Mouse (Mus musculus): ENCODE data around the gene Fam185a.

The Fam185a gene

DNA sequence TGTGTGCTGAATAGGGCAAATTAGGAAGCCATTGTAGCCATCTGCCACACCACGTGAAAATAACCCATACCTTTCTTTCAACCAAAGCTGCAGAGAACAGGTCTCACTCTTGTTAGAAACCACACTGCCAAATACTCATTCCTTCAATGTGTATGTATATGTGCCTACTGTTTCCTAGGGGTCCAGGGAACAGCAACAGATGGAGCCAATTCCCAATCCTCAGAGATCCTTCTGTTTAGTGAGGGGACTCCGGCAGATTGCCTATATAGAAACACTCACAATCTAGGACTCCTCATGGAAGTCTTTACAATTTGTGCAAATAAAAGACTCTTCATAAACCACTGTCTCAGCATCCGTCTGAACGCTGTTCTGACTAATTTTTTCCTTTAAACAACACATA, 93.4 kb downstream of the Fam185a start:
- in situ Hi-C loops (cut with MboI; ENCODE audit: low pct_unique_long_range_greater_than_20kb in 1 of 2, low sequenced_read_pairs in 2 of 2, unreplicated experiment in 1 of 2): no loop called here

DNA sequence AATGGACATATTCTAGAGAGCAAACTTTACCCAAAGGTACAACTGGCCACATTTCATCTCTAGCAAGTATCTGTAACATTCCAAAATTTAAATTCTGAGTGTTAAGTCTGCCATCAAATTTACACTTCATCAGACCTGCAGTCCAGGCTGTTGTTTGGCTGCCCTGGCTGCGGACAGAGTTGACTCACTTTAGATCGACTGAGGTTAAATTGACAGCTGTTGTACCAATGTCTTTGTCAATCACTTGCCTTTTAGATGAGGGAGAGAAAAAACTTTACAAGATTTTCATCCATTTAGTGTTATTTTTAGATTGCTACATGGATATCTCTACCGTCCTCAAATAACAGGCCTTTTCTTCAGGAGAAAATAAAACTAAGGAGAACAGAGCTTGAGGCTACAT, 94.4 kb downstream of the Fam185a start:
- in situ Hi-C loops (cut with MboI; ENCODE audit: low pct_unique_long_range_greater_than_20kb in 1 of 2, low sequenced_read_pairs in 2 of 2, unreplicated experiment in 1 of 2): no loop called here

GRCm38 (mm10) chr5:21526835-21527485, 102.2 kb downstream of the Fam185a start:
- in situ Hi-C loops (cut with MboI; ENCODE audit: low pct_unique_long_range_greater_than_20kb in 1 of 2, low sequenced_read_pairs in 2 of 2, unreplicated experiment in 1 of 2): no loop called here

- in situ Hi-C loops (cut with MboI; ENCODE audit: low pct_unique_long_range_greater_than_20kb in 1 of 2, low sequenced_read_pairs in 2 of 2, unreplicated experiment in 1 of 2): no loop called here
These were observed 102.7 kb downstream of the Fam185a start for GRCm38 (mm10) chr5:21527488-21527911.

DNA sequence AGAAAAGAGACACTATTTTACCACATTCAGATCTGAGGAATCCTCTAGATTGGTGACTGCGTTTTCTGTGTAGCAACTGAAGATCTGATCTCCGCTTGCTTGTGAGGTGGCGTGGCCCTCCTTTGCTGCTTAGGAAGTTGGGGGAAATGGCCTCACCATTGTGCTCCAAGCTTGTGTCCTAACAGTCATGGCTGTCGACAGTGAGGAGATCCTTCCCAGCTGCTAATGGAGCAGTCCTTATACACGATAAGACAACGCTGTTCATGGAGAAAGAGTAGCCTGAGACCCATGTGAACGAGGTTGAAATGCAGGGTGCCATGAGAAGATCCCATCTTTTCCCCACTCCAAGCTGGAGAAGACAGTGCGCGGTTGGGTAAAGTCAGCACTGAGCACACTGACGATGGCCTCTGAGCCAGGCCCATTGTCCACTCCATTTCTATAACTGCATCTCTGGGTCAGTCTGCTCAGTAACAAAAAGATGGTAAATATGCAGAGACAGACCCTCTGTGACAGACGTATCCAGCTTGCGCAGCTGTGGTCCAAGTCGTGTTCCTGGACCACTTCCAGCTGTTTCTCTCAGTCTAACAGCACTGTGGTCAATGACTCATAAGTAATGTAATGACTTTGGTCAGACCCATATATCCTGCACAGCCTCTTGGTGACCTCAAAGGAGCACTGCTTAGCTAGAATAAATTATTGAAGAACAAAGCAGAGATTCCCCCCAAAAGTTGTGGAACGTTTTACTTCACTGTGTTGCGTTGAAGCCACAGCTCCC, 103.5 kb downstream of the Fam185a start:
- in situ Hi-C loops (cut with MboI; ENCODE audit: low pct_unique_long_range_greater_than_20kb in 1 of 2, low sequenced_read_pairs in 2 of 2, unreplicated experiment in 1 of 2): no loop called here

DNA sequence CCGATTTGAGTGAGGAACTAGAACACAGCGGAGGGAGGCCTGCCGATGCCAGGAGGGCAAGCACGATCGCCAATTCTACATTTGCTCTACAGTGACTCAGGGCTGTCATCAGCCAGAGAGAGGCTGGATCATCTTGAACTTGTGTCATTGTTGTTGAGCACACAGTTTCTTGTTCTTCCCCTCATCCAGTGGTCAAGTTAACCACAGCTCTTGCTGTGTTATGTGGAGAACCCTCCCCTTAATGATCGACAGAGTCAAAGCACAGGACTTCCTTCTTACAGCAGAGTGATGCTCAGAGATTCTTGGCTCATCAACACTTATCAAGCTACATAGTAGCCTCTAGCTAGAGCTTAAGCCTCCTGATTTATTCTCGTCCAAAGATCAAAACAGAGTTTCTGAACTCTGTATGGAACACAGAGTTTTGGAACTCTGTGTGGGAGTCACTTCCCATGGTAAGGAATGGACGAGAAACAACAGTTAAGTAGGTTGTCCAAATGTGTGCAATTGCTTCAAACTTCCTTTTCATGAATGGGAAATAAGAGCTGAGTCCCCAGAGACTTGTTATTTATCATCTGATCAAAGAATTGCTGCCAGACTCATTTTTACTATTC, 104.5 kb downstream of the Fam185a start:
- in situ Hi-C loops (cut with MboI; ENCODE audit: low pct_unique_long_range_greater_than_20kb in 1 of 2, low sequenced_read_pairs in 2 of 2, unreplicated experiment in 1 of 2): no loop called here

All from mouse embryonic stem cell (cell line).